Mouse (Mus musculus): ENCODE measurements around the gene 0610012G03Rik. TPM values are rescaled to one million over a fixed set of nuclear protein-coding genes. Genes with fewer than 3 reads are reported as not detected.

The 0610012G03Rik gene
- polyA plus RNA-seq (2012; rRNA removed): 73.3 and 76.0 TPM in 2 replicates

GRCm38 (mm10) chr16:31948345-31948774, at the start of gene 0610012G03Rik, which contains the start of gene Ncbp2:
0610012G03Rik (minus strand) TSS chr16:31948494.
Ncbp2 (plus strand) TSS chr16:31948513.
- Histone ChIP-seq H3K4me1 (ENCODE audit: control insufficient read depth, insufficient read depth, low read length) (peaks cover 4% of the 10 kb centered on the region; the same call in 1 of the 2 replicates), H3K27ac (ENCODE audit: insufficient read depth, low read length) (peak within 1 kb of the TSS; percentile 94)

GRCm38 (mm10) chr16:31996371-31996770, 48.1 kb upstream of the 0610012G03Rik start:
- no peak overlapping the region for H3K4me3 ChIP-seq (ENCODE audit: insufficient read depth, low read length)
- H3K4me1 ChIP-seq (ENCODE audit: control insufficient read depth, insufficient read depth, low read length): peaks cover 4% of the 10 kb centered on the region; the same call in 1 of the 2 replicates
- TF ChIP-seq POLR2A (IDR thresholded peaks at IDR 0.05; ENCODE audit: extremely low read depth, insufficient read depth, low read length) (no peak), CTCF (IDR thresholded peaks at IDR 0.05; ENCODE audit: extremely low read depth, insufficient read depth, low read length) (no peak)
- no peak overlapping the region for H3K27ac ChIP-seq (ENCODE audit: insufficient read depth, low read length)

More at GRCm38 (mm10) chr16:31948345-31948774, at the start of gene 0610012G03Rik, which contains the start of gene Ncbp2:
- peak within 1 kb of the TSS; percentile 99 for H3K4me3 ChIP-seq (ENCODE audit: insufficient read depth, low read length)
- peak; percentile 72 for TF ChIP-seq POLR2A (IDR thresholded peaks at IDR 0.05; ENCODE audit: extremely low read depth, insufficient read depth, low read length)
- no peak for TF ChIP-seq CTCF (IDR thresholded peaks at IDR 0.05; ENCODE audit: extremely low read depth, insufficient read depth, low read length)

GRCm38 (mm10) chr16:31993946-31994345, 45.7 kb upstream of the 0610012G03Rik start:
- TF ChIP-seq POLR2A (IDR thresholded peaks at IDR 0.05; ENCODE audit: extremely low read depth, insufficient read depth, low read length) (no peak), CTCF (IDR thresholded peaks at IDR 0.05; ENCODE audit: extremely low read depth, insufficient read depth, low read length) (no peak)
- Histone ChIP-seq H3K4me3 (ENCODE audit: insufficient read depth, low read length) (no peak overlapping the region), H3K4me1 (ENCODE audit: control insufficient read depth, insufficient read depth, low read length) (peaks cover 1% of the 10 kb centered on the region; the same call in 1 of the 2 replicates), H3K27ac (ENCODE audit: insufficient read depth, low read length) (no peak overlapping the region)

- no peak for TF ChIP-seq POLR2A (IDR thresholded peaks at IDR 0.05; ENCODE audit: extremely low read depth, insufficient read depth, low read length)
- TF ChIP-seq CTCF (IDR thresholded peaks at IDR 0.05; ENCODE audit: extremely low read depth, insufficient read depth, low read length): no peak
- Histone ChIP-seq H3K4me3 (ENCODE audit: insufficient read depth, low read length) (no peak overlapping the region), H3K4me1 (ENCODE audit: control insufficient read depth, insufficient read depth, low read length) (no peaks in the 10 kb centered on the region; the same call in 1 of the 2 replicates), H3K27ac (ENCODE audit: insufficient read depth, low read length) (no peak overlapping the region)
Observed at GRCm38 (mm10) chr16:31993195-31993594, 44.9 kb upstream of the 0610012G03Rik start.

GRCm38 (mm10) chr16:31992039-31992438, 43.7 kb upstream of the 0610012G03Rik start:
- H3K4me1 ChIP-seq (ENCODE audit: control insufficient read depth, insufficient read depth, low read length): no peaks in the 10 kb centered on the region
- TF ChIP-seq CTCF (IDR thresholded peaks at IDR 0.05; ENCODE audit: extremely low read depth, insufficient read depth, low read length) (no peak), POLR2A (IDR thresholded peaks at IDR 0.05; ENCODE audit: extremely low read depth, insufficient read depth, low read length) (no peak)
- no peak overlapping the region for H3K27ac ChIP-seq (ENCODE audit: insufficient read depth, low read length)
- no peak overlapping the region for H3K4me3 ChIP-seq (ENCODE audit: insufficient read depth, low read length)

GRCm38 (mm10) chr16:31980946-31981345, 32.7 kb upstream of the 0610012G03Rik start:
- Histone ChIP-seq H3K27ac (ENCODE audit: insufficient read depth, low read length) (no peak overlapping the region), H3K4me1 (ENCODE audit: control insufficient read depth, insufficient read depth, low read length) (peaks cover 2% of the 10 kb centered on the region; the same call in 1 of the 2 replicates), H3K4me3 (ENCODE audit: insufficient read depth, low read length) (no peak overlapping the region)
- TF ChIP-seq POLR2A (IDR thresholded peaks at IDR 0.05; ENCODE audit: extremely low read depth, insufficient read depth, low read length): no peak
- TF ChIP-seq CTCF (IDR thresholded peaks at IDR 0.05; ENCODE audit: extremely low read depth, insufficient read depth, low read length): no peak

GRCm38 (mm10) chr16:31979501-31979900, 31.2 kb upstream of the 0610012G03Rik start:
- no peak for TF ChIP-seq POLR2A (IDR thresholded peaks at IDR 0.05; ENCODE audit: extremely low read depth, insufficient read depth, low read length)
- TF ChIP-seq CTCF (IDR thresholded peaks at IDR 0.05; ENCODE audit: extremely low read depth, insufficient read depth, low read length): no peak
- Histone ChIP-seq H3K4me1 (ENCODE audit: control insufficient read depth, insufficient read depth, low read length) (no peaks in the 10 kb centered on the region), H3K27ac (ENCODE audit: insufficient read depth, low read length) (no peak overlapping the region), H3K4me3 (ENCODE audit: insufficient read depth, low read length) (no peak overlapping the region)

- Histone ChIP-seq H3K27ac (ENCODE audit: insufficient read depth, low read length) (no peak overlapping the region), H3K4me3 (ENCODE audit: insufficient read depth, low read length) (no peak overlapping the region), H3K4me1 (ENCODE audit: control insufficient read depth, insufficient read depth, low read length) (no peaks in the 10 kb centered on the region)
- no peak for TF ChIP-seq POLR2A (IDR thresholded peaks at IDR 0.05; ENCODE audit: extremely low read depth, insufficient read depth, low read length)
- TF ChIP-seq CTCF (IDR thresholded peaks at IDR 0.05; ENCODE audit: extremely low read depth, insufficient read depth, low read length): no peak
Observed at GRCm38 (mm10) chr16:31975258-31975657, 27.0 kb upstream of the 0610012G03Rik start.

GRCm38 (mm10) chr16:31963224-31963623, 14.9 kb upstream of the 0610012G03Rik start:
- no peaks in the 10 kb centered on the region for H3K4me1 ChIP-seq (ENCODE audit: control insufficient read depth, insufficient read depth, low read length)
- no peak overlapping the region for H3K4me3 ChIP-seq (ENCODE audit: insufficient read depth, low read length)
- TF ChIP-seq CTCF (IDR thresholded peaks at IDR 0.05; ENCODE audit: extremely low read depth, insufficient read depth, low read length) (no peak), POLR2A (IDR thresholded peaks at IDR 0.05; ENCODE audit: extremely low read depth, insufficient read depth, low read length) (no peak)
- H3K27ac ChIP-seq (ENCODE audit: insufficient read depth, low read length): no peak overlapping the region

- peak overlapping the region; percentile 99 for H3K4me3 ChIP-seq (ENCODE audit: insufficient read depth, low read length)
- TF ChIP-seq CTCF (IDR thresholded peaks at IDR 0.05; ENCODE audit: extremely low read depth, insufficient read depth, low read length) (no peak), POLR2A (IDR thresholded peaks at IDR 0.05; ENCODE audit: extremely low read depth, insufficient read depth, low read length) (0 out of 2 replicates have a peak, but pooled peaks have one; percentile 28)
- H3K27ac ChIP-seq (ENCODE audit: insufficient read depth, low read length): peak overlapping the region; percentile 94
- H3K4me1 ChIP-seq (ENCODE audit: control insufficient read depth, insufficient read depth, low read length): peaks cover 4% of the 10 kb centered on the region; the same call in 1 of the 2 replicates
Observed at GRCm38 (mm10) chr16:31947901-31948316, 385 bp downstream of the 0610012G03Rik start.
